Mouse (Mus musculus) cerebellum, adult 2 months (tissue): ENCODE data around the gene Sephs2. TPM values are rescaled to one million over a fixed set of nuclear protein-coding genes. Genes with fewer than 3 reads are reported as not detected.
"Not testable (repeated sequence)": the region's sequence is repeated elsewhere in the genome, so short reads cannot be mapped to it uniquely, and the experiment has no call there.

Experiments
- DNase-seq, 2 experiments: peaks; one replicate each; pipeline ENCODE4 v3.0.0; 2021
- H3K27ac ChIP-seq: fragments of 200-500 bp; 2 replicates; pipeline ENCODE4 v1.5.1; 2012; ENCODE audit warnings: low read length, control low read depth, inconsistent platforms; ENCODE audit not compliant: insufficient read depth
- H3K27me3 ChIP-seq: fragments of 200-500 bp; 2 replicates; pipeline ENCODE4 v1.6.1; 2012; ENCODE audit warnings: inconsistent platforms, mild to moderate bottlenecking, low read length, moderate library complexity; ENCODE audit not compliant: control insufficient read depth, insufficient read depth
- H3K4me1 ChIP-seq: fragments of 200-500 bp; 2 replicates; pipeline ENCODE4 v1.6.1; 2011; ENCODE audit warnings: low read length; ENCODE audit not compliant: control insufficient read depth, insufficient read depth
- H3K4me3 ChIP-seq: fragments of 200-500 bp; replicated peaks from 2 replicates; pipeline ENCODE3; 2011; ENCODE audit warnings: mild to moderate bottlenecking, low read depth, low read length, control low read depth; ENCODE audit not compliant: insufficient read depth
- CTCF ChIP-seq: fragments of 200-500 bp; IDR thresholded peaks from 2 replicates; pipeline ENCODE4 v1.5.1; 2011; ENCODE audit warnings: low read depth, mild to moderate bottlenecking, control low read depth, low read length, moderate library complexity, borderline replicate concordance; ENCODE audit not compliant: insufficient read depth
- POLR2A ChIP-seq: fragments of 200-500 bp; IDR thresholded peaks from 2 replicates; pipeline ENCODE4 v1.6.1; 2011; ENCODE audit warnings: low read length, control low read depth, borderline replicate concordance; ENCODE audit not compliant: insufficient read depth
- WGBS: fragments of 180-500 bp; shearing (Covaris S2); methylation state at CpG from one replicate; pipeline ENCODE4 v1.1.7; 2018; 5-methylcytosine and 5-hydroxymethylcytosine counted together
- polyA plus RNA-seq: library from polyadenylated mRNA; depleted of rRNA; stranded (reverse); fragments of >200 nt; gene quantifications from 2 replicates; pipeline ENCODE4 v1.2.3, GENCODE M21; 2012

Gene Sephs2
- polyA plus RNA-seq, 1 experiment = 31.1 TPM

DNA sequence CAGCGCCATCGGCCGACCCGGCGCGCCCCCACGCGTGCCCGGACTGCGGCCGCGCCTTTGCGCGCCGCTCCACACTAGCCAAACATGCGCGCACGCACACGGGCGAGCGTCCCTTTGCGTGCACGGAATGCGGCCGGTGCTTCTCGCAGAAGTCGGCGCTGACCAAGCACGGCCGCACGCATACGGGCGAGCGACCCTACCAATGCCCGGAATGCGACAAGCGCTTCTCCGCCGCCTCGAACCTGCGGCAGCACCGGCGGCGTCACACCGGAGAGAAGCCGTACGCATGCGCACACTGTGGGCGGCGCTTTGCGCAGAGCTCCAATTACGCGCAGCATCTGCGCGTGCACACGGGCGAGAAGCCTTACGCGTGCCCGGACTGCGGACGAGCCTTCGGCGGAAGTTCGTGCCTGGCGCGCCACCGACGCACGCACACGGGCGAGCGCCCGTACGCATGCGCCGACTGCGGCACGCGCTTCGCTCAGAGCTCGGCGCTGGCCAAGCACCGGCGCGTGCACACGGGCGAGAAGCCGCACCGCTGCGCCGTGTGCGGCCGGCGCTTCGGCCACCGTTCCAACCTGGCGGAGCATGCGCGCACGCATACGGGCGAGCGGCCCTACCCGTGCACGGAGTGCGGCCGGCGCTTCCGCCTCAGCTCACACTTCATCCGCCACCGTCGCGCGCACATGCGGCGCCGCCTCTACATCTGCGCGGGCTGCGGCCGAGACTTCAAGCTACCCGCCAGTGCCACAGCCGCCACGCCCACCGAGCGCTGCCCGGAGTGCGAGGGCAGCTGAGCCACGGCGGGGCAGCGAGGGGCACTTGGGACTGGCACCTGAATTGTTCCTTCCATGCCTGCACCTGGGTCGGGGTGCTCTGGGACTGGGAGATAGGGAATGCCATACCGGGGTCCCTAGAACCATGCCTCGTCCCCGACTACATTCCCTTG, 19.8 kb downstream of the Sephs2 start:
- WGBS = under 1% methylated on average over 133 of the region's 136 CpGs
- peak; percentile 97 for DNase-seq
- TF ChIP-seq POLR2A (peak; percentile 77), CTCF (no peak)
- no peaks in the 10 kb centered on the region; the same call in 1 of the 2 replicates for H3K4me1 ChIP-seq
- H3K27me3 ChIP-seq = no peaks in the 10 kb centered on the region
- peak overlapping the region; percentile 72 for H3K4me3 ChIP-seq
- H3K27ac ChIP-seq = peak overlapping the region; percentile 88

DNA sequence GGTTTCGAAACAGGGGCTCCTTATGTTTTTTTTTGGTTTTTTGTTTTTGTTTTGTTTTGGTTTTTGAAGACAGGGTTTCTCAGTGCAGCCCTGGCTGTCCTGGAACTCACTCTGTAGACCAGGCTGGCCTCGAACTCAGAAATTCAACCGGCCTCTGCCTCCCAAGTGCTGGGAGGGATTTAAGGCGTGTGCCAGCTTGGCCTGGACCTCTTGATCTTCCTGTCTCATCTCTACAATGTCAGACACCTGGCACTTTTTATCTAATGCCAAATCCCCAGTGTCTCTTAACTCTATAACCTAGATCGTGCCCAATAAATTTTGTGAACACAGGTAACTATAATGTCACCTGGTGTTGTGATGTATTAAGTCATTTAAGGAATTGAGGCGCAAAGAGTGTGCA, 20.5 kb downstream of the Sephs2 start:
- Histone ChIP-seq H3K27me3 (no peaks in the 10 kb centered on the region), H3K4me3 (peak overlapping the region; percentile 72), H3K27ac (peak overlapping the region; percentile 88), H3K4me1 (no peaks in the 10 kb centered on the region; the same call in 1 of the 2 replicates)
- WGBS = 41% methylated on average over 6 of the region's 6 CpGs
- no peak for DNase-seq
- TF ChIP-seq CTCF (no peak), POLR2A (no peak)

DNA sequence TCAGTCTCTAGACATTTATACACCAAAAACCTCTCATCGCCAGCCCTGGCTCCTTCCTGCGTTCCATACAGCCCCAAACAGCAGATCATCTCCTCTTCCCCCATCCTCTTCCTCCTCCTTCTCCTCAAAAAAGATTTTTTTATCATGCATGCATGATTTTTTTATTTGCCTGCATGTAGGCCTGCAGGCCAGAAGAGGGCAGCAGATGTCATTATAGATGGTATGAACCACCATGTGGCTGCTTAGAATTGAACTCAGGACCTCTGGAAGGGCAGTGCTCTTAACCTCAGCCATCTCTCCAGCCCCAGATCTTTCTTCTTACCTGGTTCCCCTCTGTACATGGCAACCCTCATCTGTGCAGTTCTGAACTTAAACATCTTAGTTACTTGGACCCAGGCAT, 21.4 kb downstream of the Sephs2 start:
- WGBS = 91% methylated on average over 2 of the region's 2 CpGs
- Histone ChIP-seq H3K27me3 (no peaks in the 10 kb centered on the region), H3K27ac (no peak overlapping the region), H3K4me1 (no peaks in the 10 kb centered on the region; the same call in 1 of the 2 replicates), H3K4me3 (no peak overlapping the region)
- TF ChIP-seq POLR2A (no peak), CTCF (peak; percentile 16; the same call in 1 of the 2 replicates)
- DNase-seq = peak in 1 of 2 experiments; percentile 27

DNA sequence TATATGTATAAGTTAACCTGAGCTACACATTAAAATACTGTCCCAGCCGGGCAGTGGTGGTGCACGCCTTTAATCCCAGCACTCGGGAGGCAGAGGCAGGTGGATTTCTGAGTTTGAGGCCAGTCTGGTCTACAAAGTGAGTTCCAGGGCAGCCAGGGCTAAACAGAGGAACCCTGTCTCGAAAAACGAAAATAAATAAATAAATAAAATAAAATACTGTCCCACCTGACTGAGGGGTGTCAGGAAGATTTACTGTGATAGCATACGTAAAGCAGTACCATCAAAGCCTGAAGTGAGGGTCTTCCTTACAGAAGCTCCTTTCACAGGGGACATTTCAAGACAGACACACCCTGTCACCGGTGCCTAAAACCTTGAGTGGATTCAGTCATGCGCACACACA, 23.3 kb downstream of the Sephs2 start:
- H3K27me3 ChIP-seq, DNase-seq, H3K4me1 ChIP-seq, H3K27ac ChIP-seq, H3K4me3 ChIP-seq: not testable (repeated sequence)
- WGBS = 90% methylated on average over 8 of the region's 8 CpGs

DNA sequence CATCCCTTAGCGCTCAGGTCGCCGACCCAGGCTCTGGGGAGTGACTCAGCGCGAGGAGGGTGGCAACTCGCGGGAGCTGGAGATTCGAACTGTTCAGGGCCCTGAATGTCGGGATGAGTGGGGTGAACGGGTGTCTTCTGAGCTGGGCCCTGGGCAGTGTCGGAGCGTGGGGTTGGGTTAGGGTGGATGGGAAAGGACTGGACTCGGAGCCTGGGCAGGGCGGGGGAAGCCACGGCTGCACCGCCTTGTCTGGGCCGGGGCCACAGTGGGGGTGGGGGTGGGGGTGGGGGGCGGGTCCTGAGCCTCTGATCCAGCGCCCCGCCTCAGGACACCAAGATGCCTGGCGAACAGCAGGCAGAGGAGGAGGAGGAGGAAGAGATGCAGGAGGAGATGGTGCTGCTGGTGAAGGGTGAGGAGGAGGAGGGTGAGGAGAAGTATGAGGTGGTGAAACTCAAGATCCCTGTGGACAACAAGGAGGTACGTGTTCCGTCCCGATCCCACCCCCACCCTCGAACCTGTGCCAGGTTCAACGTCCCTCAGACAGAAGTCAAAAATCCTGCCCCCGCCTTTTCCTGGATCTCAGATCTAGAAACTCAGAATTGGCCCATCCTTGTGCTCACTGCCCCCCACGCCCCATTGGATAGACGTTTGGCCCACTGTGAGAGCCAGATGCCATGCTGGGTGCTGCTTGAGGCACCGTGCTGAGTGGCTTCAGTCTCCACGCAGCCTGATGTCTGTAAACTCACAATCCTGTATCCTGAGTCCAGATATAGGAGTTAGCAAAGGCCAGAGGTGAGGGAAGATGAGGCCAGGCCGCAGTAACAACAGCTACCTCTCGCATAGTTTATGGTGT, 29.0 kb downstream of the Sephs2 start:
- Histone ChIP-seq H3K27ac (peak overlapping the region; percentile 75), H3K4me3 (peak overlapping the region; percentile 73), H3K4me1 (peaks cover 16% of the 10 kb centered on the region), H3K27me3 (no peaks in the 10 kb centered on the region)
- 3% methylated on average over 31 of the region's 33 CpGs for WGBS
- TF ChIP-seq CTCF (no peak), POLR2A (no peak)
- DNase-seq = peak in 1 of 2 experiments; percentile 40

DNA sequence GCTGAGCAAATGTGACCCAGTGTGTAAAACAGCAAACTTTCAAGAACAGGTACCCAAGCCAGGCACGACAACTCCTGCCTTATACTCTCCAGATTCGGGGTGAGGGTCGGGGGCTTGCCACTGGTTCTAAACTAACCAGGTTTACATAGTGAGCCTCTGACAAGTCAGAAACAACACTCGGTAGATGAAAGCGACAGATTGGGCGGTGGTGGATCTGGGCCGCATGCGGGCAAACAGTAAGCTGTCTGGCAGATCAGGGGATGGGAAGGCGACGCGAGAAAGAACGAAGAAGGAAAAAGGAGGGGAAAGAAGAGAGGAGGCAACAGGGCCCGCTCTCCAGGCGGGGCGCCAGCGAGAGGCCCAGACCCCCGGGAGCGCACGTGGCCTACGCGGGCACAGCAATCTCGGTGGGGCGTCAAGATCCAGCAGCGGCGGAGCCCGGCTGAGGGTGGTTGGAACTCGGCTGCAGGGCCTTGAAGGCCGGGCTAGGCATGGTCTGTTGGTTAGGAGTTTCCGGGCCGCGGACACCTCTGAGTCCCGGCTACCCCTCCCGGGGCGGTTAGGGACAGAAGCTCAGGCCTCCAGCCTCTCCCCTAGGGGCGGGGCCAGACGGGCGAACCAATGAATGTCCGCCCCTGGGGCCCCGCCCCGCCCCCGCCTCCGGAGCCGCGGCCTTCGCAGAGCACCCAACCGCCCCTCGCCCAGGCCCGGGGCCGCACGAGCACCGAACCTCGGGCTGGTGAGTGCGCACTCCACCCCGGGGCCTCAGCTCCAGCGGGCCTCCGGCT, 29.8 kb downstream of the Sephs2 start, which contains the start of gene Zfp771:
Gene Zfp771, plus strand, starts transcription at position 405 of the 788 bp plus-strand sequence.
- no peaks in the 10 kb centered on the region for H3K27me3 ChIP-seq
- no peak for TF ChIP-seq CTCF
- TF ChIP-seq POLR2A = peak; percentile 58
- H3K27ac ChIP-seq = peak within 1 kb of the TSS; percentile 76
- peak; percentile 93 to 96 for DNase-seq
- peak within 1 kb of the TSS; percentile 73 for H3K4me3 ChIP-seq
- peaks cover 16% of the 10 kb centered on the region for H3K4me1 ChIP-seq
- under 1% methylated on average over 51 of the region's 56 CpGs for WGBS

DNA sequence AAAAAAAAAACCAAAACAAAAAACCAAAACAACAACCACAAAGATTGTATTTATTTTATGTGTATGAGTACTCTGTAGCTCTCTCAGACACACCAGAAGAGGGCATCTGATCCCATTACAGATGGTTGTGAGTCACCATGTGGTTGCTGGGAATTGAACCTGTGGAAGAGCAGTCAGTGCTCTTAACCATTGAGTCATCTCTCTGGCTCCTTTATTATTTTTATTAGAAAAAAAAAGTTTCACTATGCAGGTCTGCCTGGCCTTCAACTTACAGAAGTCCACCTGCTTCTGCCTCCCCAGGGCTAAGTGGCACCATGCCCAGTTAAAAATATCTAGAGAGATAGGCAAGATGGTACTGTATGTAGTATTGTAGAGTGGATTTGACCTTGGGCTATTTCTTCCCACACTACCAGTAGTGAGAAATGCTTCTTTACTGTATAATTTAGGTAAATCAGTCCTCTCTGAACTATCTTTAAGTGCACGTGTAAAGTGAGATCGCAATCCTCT, 30.4 kb downstream of the Sephs2 start:
- Histone ChIP-seq H3K27ac (peak overlapping the region; percentile 76), H3K4me1 (peaks cover 16% of the 10 kb centered on the region), H3K4me3 (peak overlapping the region; percentile 63), H3K27me3 (no peaks in the 10 kb centered on the region)
- WGBS = 24% methylated on average over 2 of the region's 2 CpGs
- TF ChIP-seq POLR2A = no peak
- TF ChIP-seq CTCF = no peak
- DNase-seq = no peak
